Mouse (Mus musculus): Measurements from ENCODE around the gene 4930469K13Rik.

- TF ChIP-seq POLR2A (IDR thresholded peaks at IDR 0.05; ENCODE audit: control insufficient read depth, low read depth, low read length) (no peak), CTCF (IDR thresholded peaks at IDR 0.05; ENCODE audit: control insufficient read depth, insufficient read depth, insufficient replicate concordance, low read depth, low read length) (no peak)
Measured at GRCm38 (mm10) chr11:34035909-34036658, 62.3 kb downstream of the 4930469K13Rik start.
